Mouse (Mus musculus) left cerebral cortex, adult 18-20 months (tissue): ENCODE data around the gene Wdcp. TPM values are rescaled to one million over a fixed set of nuclear protein-coding genes. Genes with fewer than 3 reads are reported as not detected.
"Not testable (repeated sequence)": the region's sequence is repeated elsewhere in the genome, so short reads cannot be mapped to it uniquely, and the experiment has no call there.

Experiments
- DNase-seq, 2 experiments: peaks; one replicate each; pipeline ENCODE4 v3.0.0; 2021 to 2022; ENCODE audit warnings: low spot score in 2 of 2, mixed read lengths in 1 of 2
- long read RNA-seq, 2 experiments: library from polyadenylated mRNA; stranded (forward); transcript quantifications; one replicate each; pipeline ENCODE4 v2.0.0; 2021
- total RNA-seq, 2 experiments: library from RNA; stranded (reverse); gene quantifications; 2 replicates each; pipeline ENCODE4 v1.2.3; 2021

Wdcp gene
- 10 to 100 TPM; 12.0 to 12.9 TPM for total RNA-seq
- long read RNA-seq, experiment 1, full-length matches to known transcripts: 1 of 4 reads
- long read RNA-seq, experiment 1, partial matches to known transcripts: 1 of 4 reads
- long read RNA-seq, experiment 1, other reads (novel, unspliced or antisense): 2 of 4 reads
- long read RNA-seq, experiment 2, partial matches to known transcripts: 0 of 1 reads
- long read RNA-seq, experiment 2, other reads (novel, unspliced or antisense): 1 of 1 reads

DNA sequence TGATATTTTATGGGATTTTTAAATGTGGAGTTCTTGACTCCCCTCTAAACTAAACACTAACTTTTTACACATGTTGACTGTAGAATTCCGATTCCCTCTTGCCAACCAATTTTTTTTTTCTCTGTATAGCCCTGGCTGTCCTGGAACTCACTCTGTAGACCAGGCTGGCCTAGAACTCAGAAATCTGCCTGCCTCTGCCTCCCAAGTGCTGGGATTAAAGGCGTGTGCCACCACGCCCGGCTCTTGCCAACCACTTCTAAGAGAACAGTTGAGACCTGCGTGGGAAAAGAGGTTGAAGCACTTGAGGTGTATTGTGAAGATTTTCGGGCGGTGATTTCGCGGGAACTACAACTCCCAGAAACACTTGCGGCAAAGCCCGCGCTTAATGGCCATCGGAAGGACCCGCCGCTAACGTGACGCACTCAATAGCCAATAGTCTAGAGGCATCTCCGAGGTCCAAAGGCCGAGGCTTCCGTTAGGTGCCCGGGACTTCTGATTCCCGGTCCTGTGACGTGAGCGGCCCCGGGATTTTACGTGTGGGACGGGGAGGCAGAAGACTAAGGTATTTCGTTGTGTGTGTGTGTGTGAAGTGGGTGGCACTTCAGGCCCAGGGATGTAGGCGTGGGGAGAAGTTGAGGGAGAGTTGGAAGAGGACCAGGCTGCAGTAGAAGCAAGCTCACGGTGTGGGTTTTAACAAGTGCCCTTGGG lies at the start of gene Wdcp:
TSS of gene Wdcp (plus strand) at position 414 of the 708 bp plus-strand sequence.
- DNase-seq: peak; percentile 86 to 92

DNA sequence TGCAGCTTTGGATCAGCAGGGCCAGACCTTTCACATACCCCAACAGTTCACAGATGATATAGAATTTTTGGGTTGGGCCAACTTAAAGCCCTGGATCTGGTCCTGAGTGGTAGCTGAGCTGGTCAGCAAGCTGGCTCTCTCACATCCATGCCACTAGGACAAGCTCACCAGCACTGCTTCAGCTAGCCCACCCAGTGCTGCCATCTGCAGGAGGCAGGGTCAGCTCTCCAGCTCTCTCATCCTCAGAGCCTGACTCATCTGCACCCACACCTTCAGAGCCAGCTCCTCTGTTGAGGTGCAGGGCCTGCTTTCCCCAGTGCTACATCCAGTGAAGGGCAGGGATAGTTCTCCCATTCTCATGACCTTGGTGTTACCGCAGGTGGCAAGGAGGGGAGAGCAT lies 49.4 kb upstream of the Wdcp start:
- peak; percentile 16 to 33 for DNase-seq

- DNase-seq: not testable (repeated sequence)
These were observed 45.6 kb upstream of the Wdcp start for GRCm38 (mm10) chr12:4797471-4797870.

GRCm38 (mm10) chr12:4811036-4811435 lies 32.1 kb upstream of the Wdcp start:
- no peak for DNase-seq

DNA sequence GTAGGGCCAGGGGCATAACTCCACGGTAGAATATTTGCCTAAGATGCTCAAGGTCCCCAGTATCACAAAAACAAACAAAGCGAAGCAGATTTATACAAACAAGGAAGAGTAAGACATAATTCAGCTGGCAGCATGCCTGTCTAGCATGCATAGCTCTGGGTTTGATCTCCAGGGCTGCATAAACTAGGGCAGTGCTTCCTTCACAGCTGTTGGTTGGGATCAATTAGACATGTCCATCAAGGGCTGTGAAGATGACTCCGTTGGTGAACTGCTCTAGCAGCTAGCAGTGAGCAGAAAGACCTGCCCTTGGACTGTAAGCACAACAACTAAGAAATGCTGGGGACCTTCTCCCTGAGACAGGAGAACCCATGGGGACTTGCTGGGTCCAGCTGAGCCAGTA lies 31.4 kb upstream of the Wdcp start:
- DNase-seq: no peak

- no peak for DNase-seq
These were observed 29.5 kb upstream of the Wdcp start for GRCm38 (mm10) chr12:4813636-4814035.

DNA sequence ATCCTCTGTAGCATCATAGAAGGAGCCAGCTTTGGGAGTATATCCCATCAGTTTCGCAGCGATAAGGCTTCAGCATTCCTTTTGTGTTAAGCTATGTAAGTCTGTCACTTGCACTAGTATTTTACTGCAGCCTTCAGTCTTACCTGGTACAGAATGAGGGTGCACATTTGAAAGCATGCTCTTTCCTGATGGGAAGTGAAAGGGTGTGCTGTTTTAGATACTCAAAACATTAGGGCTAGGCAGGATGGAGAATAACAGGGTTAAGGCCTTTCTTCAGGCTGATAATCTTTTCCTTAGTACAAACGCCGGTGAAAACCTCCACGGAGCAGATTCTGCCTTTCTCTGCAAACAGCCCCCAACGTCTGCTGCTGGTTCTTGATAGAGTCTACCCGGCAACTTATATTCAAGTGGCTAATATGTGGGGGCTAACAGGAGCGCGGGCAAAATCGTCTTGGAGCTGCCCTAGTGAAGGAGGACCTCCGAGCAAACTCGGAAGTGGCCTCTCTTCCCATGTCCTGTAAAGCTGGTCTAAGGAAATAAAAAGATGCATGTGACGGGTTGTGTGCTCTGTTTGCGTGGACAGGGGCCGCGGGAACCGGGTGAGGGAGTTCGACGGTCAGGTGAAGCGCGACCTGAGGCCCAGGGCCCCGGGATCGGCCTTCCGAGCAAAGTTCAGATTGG lies 26.3 kb upstream of the Wdcp start:
- DNase-seq: no peak

DNA sequence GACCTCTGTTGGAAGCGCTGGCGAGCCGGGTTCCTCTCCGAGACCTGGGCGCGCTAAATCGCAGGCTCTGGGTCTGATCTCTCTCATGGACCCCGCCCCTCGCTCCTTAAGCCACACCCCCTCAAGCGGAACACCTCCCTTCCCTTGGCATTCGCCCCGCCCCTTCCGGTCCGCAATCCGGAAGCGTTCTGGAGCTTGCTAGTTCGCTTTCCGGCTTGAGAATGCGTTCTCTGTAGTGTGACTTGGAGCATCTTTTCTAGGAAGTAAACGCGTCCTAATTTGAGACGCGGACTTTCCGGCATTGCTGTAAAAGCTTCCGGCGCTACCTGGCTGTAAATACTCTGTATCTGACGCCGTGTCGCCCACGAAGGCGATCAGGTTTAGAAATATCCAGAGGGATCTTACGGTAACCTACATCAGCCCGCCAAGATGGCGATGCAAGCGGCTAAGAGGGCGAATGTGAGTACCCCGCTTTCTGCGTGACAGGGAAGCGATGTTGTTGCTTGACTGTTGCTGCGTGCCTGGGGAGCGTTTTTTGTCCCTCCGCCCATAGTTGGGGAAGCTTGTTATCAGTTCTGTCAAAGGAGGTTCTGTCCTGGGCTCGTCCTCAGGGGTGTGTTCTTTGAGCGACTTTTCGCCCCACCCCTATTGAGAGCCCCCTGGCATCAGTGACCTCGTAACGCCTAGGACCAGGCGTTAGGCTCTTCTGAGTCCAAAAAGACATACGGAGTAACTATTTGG lies 25.6 kb upstream of the Wdcp start, which contains the start of gene Sf3b6:
TSS of gene Sf3b6 (plus strand) at position 184 of the 741 bp plus-strand sequence.
- peak; percentile 98 for DNase-seq

DNA sequence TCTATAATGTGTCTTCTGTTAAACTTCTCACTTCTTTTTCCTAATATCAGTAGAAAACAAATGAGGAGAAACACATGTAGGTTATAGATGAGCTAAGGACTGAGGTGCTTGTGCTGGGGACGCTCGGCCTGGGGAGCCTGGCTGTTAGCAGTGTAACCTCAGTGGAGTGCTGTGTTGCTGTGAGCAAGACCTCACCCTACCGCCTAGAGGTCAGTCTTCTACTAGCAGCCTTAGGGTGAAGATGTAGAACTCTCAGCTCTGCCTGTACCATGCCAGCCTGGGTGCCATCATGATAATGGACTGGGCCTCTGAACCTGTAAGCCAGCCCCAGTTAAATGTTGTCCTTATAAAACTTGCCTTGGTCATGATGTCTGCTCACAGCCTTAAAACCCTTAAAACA lies 15.8 kb upstream of the Wdcp start:
- DNase-seq: no peak

DNA sequence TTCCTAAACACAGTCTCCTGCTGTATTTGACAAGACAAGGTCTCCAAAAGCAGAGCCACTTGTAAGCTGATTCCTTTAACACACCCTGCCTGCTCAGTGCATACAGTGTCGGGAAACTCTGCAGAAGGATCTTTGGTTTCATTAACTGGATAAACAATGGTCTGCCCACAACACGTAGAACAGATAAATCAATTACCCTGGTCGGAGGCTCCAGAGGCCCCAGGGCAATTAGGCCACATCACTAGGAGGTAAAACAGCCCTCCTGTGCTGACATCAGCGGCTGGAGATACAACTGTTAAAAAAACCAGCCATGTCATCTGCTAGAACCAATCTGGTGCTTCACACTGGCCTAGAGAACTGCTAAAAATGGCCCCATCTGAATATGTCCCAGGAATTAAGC lies 6.1 kb upstream of the Wdcp start:
- DNase-seq: no peak

- DNase-seq: no peak
These were observed 3.1 kb upstream of the Wdcp start for GRCm38 (mm10) chr12:4840010-4840409.

- no peak for DNase-seq
These were observed 2.4 kb upstream of the Wdcp start for GRCm38 (mm10) chr12:4840741-4841140.

- peak; percentile 29 to 63 for DNase-seq
These were observed 1.7 kb upstream of the Wdcp start, which contains the start of gene Fkbp1b for GRCm38 (mm10) chr12:4841392-4841887. Gene Fkbp1b, minus strand, starts transcription at chr12:4841591.

DNA sequence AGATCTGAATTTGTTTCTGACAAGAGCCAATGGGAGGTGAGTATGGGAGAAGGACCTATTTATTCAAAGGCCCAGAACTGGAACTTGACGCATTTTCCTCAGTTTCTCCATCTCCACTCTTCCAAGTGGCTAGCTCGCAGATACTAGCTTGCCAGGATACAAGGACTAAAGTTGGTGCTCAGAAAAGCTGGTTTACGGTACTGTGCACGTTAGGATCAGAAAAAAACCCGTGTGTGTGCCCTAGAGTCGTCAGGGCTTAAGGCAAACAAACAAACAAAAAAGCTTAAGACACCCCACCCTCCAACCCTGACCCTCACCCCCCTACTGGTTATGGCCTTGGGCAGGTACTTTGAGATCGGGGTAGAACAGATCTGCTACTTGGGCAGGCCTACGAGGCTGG lies 647 bp upstream of the Wdcp start:
- DNase-seq: no peak

GRCm38 (mm10) chr12:4843741-4844140 lies 638 bp downstream of the Wdcp start:
- no peak for DNase-seq

DNA sequence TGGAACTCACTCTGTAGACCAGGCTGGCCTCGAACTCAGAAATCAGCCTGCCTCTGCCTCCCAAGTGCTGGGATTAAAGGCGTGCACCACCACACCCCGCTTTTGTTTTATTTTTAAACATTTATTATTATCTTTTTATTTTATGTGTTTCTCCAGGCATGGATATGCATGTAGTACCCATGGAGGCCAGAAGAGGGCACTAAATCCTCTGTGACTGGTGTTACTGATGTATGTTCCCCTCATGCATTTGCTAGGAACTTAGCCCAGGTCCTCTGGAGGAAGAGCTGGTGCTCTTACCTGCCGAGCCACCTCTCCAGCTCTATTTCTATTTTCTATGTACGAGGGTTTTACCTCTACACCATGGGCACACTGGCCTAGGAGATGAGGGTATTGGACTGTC lies 13.1 kb downstream of the Wdcp start:
- DNase-seq: no peak

GRCm38 (mm10) chr12:4856834-4857233 lies 13.7 kb downstream of the Wdcp start:
- DNase-seq: no peak

DNA sequence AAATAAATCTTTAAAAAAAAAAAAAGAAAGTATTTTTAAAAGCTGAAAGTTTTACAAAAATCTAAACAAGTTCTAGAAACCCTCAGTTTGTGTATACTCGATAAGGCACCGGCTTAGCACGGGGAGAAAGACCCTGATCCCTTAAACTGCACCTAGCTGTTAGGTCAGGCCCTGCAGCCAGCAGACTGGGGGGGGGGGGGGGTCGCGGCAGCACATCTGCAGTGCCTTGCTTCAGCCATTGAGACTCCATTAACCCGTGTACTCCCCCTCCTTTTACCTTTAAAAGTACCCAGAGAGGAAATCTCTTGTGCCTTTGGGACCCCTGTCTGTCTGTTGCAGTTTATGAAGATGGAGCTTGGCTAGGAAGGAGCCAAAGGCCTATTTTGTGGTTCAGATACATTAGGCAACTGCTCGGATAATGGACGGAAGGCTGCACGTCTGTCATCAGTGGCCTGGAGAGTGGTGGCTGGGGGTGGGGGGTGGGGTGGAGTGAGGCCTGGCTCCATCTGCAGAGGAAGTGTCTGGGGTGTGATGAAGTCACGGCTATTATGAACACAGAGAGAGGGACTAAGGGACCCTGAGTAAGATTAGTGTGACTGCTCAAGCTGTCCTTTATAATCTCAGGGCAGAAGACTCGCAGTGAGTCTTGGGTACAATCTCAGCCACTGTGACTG lies 16.3 kb downstream of the Wdcp start:
- no peak for DNase-seq

DNA sequence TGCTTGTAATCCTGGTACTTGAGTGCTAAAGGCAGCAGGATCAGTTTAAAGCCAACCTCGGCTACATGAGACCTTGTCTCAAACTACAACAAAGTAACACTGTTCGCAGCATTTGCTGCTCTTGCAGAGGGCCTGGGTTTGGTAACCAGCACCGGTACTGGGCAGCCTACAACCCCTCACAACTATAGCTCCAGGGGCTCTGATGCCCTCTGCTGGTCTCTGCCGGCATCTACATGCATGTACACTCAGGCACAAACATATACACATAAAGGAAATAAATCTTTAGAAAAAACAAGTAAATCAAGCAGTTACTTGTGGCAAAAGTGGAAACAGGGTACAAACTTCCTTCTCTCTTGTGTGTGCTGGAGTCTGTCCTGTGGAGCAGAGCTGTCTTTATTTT lies 19.6 kb downstream of the Wdcp start:
- no peak for DNase-seq

DNA sequence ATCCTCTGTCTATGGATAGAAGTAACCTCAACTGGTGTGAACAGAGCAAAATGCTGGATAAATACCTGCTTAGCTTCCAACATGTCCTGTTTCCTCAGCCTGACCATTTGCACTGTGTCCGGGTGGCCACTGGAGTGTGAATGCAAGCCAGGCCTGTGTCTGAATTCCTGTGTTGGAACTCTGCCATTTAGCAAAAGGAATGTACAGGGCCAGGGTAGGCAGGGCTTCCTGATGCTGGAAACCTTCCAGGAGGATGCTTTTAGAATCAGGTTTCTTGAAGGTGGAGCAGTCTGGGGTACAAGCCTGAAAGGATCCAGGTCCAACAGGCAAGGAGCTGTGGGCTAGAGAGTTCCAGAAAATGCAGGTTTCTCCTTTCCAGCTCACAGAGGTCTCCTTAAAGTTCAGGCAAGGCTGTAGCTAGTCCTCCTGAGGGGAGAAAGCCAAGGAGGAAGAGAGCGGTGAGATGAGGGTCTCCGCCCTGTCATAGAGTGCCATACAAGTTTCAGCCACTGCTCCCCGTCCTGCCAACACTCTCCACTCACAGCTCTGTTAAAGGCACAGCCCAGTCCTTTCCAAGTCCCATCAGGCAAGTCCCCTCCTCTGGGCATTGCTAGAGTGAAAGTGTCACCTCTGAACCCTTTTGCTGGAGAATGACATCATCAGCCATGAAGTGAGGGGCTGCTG lies 20.7 kb downstream of the Wdcp start:
- no peak for DNase-seq
